Mouse (Mus musculus) adrenal gland (tissue): ENCODE results near the gene Zfp606.

Experiments
- intact Hi-C: fragments of 180-260 bp; cut with DNase I; formaldehyde crosslinking; loops from one replicate; pipeline ENCODE4 v1.15.1; 2025
- long read RNA-seq, 2 experiments: library from polyadenylated mRNA; unstranded; transcript quantifications; one replicate each; pipeline ENCODE4 v2.0.0; 2020; ENCODE audit warnings: borderline replicate concordance in 1 of 2; ENCODE audit not compliant: insufficient replicate concordance in 1 of 2

Zfp606 gene
- long read RNA-seq, experiment 1, full-length matches to known transcripts = 6 of 8 reads
- long read RNA-seq, experiment 1, partial matches to known transcripts = 0 of 8 reads
- long read RNA-seq, experiment 1, other reads (novel, unspliced or antisense) = 2 of 8 reads
- long read RNA-seq, experiment 2, full-length matches to known transcripts = 2 of 2 reads
- long read RNA-seq, experiment 2, partial matches to known transcripts = 0 of 2 reads
- long read RNA-seq, experiment 2, other reads (novel, unspliced or antisense) = 0 of 2 reads

GRCm38 (mm10) chr7:12478158-12479008 is at the start of gene Zfp606:
Gene Zfp606 (plus strand): TSS chr7:12478293.
- intact Hi-C loops = loop anchor here (2.0 kb wide), 1 partner anchor 56 kb away; the partner anchor contains the start of gene Zfp551

GRCm38 (mm10) chr7:12479009-12479346 is 885 bp downstream of the Zfp606 start:
- intact Hi-C loops = loop anchor here (2.0 kb wide), 1 partner anchor 56 kb away; the partner anchor contains the start of gene Zfp551

- intact Hi-C loops = loop anchor here (2.0 kb wide), 1 partner anchor 57 kb away; the partner anchor contains the start of gene Zfp551
These were observed 1.4 kb downstream of the Zfp606 start for GRCm38 (mm10) chr7:12479525-12479924.

GRCm38 (mm10) chr7:12483771-12484170 is 5.7 kb downstream of the Zfp606 start:
- intact Hi-C loops = no loop called here

- intact Hi-C loops = no loop called here
These were observed 7.9 kb downstream of the Zfp606 start for GRCm38 (mm10) chr7:12485956-12486355.

- intact Hi-C loops = no loop called here
These were observed 8.6 kb downstream of the Zfp606 start for GRCm38 (mm10) chr7:12486691-12487090.

- intact Hi-C loops = no loop called here
These were observed 32.8 kb downstream of the Zfp606 start for GRCm38 (mm10) chr7:12510913-12511312.

GRCm38 (mm10) chr7:12512217-12512616 is 34.1 kb downstream of the Zfp606 start, which contains the start of gene 2900092C05Rik:
Gene 2900092C05Rik (plus strand): TSS chr7:12512517.
- intact Hi-C loops = no loop called here
